Mouse (Mus musculus) embryo, embryonic 9.5 days (tissue): ENCODE results near the gene Prepl.

Experiments used
- DNase-seq: peaks from one replicate; pipeline ENCODE4 v3.0.0-alpha.2; 2017; ENCODE audit errors: extremely low spot score

The Prepl gene

GRCm38 (mm10) chr17:85070658-85071057, 19.4 kb downstream of the Prepl start:
- DNase-seq: no peak

GRCm38 (mm10) chr17:85067331-85067730, 22.7 kb downstream of the Prepl start:
- no peak for DNase-seq

- DNase-seq: no peak
Observed at GRCm38 (mm10) chr17:85063560-85063959, 26.5 kb downstream of the Prepl start.

- DNase-seq: no peak
Observed at GRCm38 (mm10) chr17:85059136-85059535, 30.9 kb downstream of the Prepl start.

- DNase-seq: no peak
Observed at GRCm38 (mm10) chr17:85058276-85058675, 31.8 kb downstream of the Prepl start.

- DNase-seq: no peak
Observed at GRCm38 (mm10) chr17:85048379-85048778, 41.7 kb downstream of the Prepl start.

GRCm38 (mm10) chr17:85045160-85045559, 44.9 kb downstream of the Prepl start:
- DNase-seq: no peak

GRCm38 (mm10) chr17:85044466-85044865, 45.6 kb downstream of the Prepl start:
- no peak for DNase-seq

- no peak for DNase-seq
Observed at GRCm38 (mm10) chr17:85043404-85043816, 46.6 kb downstream of the Prepl start.

- DNase-seq: no peak
Observed at GRCm38 (mm10) chr17:85042419-85042818, 47.6 kb downstream of the Prepl start.

- DNase-seq: no peak
Observed at GRCm38 (mm10) chr17:85040913-85041312, 49.1 kb downstream of the Prepl start.

- DNase-seq: no peak
Observed at GRCm38 (mm10) chr17:85038761-85039160, 51.3 kb downstream of the Prepl start.

- DNase-seq: no peak
Observed at GRCm38 (mm10) chr17:85038311-85038710, 51.7 kb downstream of the Prepl start.

GRCm38 (mm10) chr17:85037855-85038254, 52.2 kb downstream of the Prepl start:
- DNase-seq: no peak

- no peak for DNase-seq
Observed at GRCm38 (mm10) chr17:85034068-85034467, 56.0 kb downstream of the Prepl start.

GRCm38 (mm10) chr17:85033087-85033486, 57.0 kb downstream of the Prepl start:
- no peak for DNase-seq

GRCm38 (mm10) chr17:85030651-85031050, 59.4 kb downstream of the Prepl start:
- DNase-seq: no peak

- no peak for DNase-seq
Observed at GRCm38 (mm10) chr17:85028797-85029196, 61.2 kb downstream of the Prepl start.

- no peak for DNase-seq
Observed at GRCm38 (mm10) chr17:85028093-85028739, 61.8 kb downstream of the Prepl start, which contains the start of gene Slc3a1. Gene Slc3a1 (plus strand): TSS chr17:85028376.

- DNase-seq: no peak
Observed at GRCm38 (mm10) chr17:85027247-85027646, 62.8 kb downstream of the Prepl start.

GRCm38 (mm10) chr17:85026436-85026835, 63.6 kb downstream of the Prepl start:
- DNase-seq: no peak

GRCm38 (mm10) chr17:85025151-85025550, 64.9 kb downstream of the Prepl start:
- DNase-seq: no peak

- no peak for DNase-seq
Observed at GRCm38 (mm10) chr17:85024237-85024636, 65.8 kb downstream of the Prepl start.
